Mouse (Mus musculus) bone marrow macrophage, adult 2 months (primary cell): Measurements from ENCODE around the gene F830045P16Rik.

Source experiments
- CTCF ChIP-seq: IDR thresholded peaks from 2 replicates; pipeline ENCODE4 v1.5.1; 2012; ENCODE audit warnings: low read depth, mild to moderate bottlenecking, low read length, moderate library complexity
- POLR2A ChIP-seq: IDR thresholded peaks from 2 replicates; pipeline ENCODE4 v1.6.1; 2012; ENCODE audit warnings: mild to moderate bottlenecking, low read depth, low read length, borderline replicate concordance

DNA sequence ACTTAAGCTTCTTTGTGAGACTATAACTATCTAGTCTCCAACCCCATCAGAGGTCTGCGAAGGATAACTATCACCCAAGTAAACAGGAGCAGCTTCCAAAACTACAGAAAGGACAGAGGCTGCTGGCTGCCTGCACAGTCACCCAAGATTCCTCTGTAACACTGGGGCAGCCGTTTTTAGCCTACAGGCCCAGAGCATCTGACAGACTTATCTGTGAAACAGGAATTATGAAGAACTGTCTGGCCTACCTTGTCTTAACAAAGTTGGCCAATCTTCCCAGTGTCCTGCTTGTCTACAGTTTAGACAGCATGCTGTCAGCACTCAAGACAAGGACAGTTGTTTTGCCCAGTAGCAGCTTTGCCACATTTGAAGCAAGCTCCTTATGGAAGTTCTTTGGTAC lies 4.5 kb downstream of the F830045P16Rik start:
- TF ChIP-seq POLR2A: no peak
- TF ChIP-seq CTCF: no peak
